Mouse (Mus musculus): ENCODE measurements at regions not wholly inside any gene's neighbourhood (a gene's known extent, or its start where the extent isn't known, plus 50 kb on each side); places are given as distances from the start of the nearest gene placed in this dataset.

DNA sequence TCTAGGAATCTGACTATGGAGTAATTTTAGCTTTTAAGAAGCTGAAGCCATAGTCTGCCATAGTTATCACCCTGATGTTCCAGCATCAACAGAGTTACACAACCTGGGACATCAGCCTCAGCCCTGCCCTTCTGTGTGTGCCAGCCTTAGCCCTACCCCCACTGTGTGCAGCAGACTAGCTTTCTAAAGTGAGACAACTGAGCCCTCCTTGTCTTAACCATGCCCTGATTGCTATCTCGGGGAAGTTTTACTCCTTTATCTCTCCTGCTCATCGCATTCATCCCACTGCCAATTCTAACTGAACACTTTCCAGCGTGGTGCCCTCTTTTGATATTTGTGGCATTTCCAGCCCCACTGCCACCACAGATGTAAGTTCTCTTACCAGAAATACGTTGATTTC lies 522.5 kb upstream of the Dab2 start:
- TF ChIP-seq POLR2A (IDR thresholded peaks at IDR 0.05; ENCODE audit: low read depth, low read length) (no peak), CTCF (conservative IDR thresholded peaks at IDR 0.05; ENCODE audit: insufficient read depth, insufficient read length, low read depth, low read length) (no peak)

Data from kidney, adult 2 months (tissue).